Mouse (Mus musculus): ENCODE data around the gene Palmd. TPM values are rescaled to one million over a fixed set of nuclear protein-coding genes. Genes with fewer than 3 reads are reported as not detected.

The Palmd gene
- total RNA-seq, 2 experiments from 2014 or later, result 34.8 to 40.3 TPM

DNA sequence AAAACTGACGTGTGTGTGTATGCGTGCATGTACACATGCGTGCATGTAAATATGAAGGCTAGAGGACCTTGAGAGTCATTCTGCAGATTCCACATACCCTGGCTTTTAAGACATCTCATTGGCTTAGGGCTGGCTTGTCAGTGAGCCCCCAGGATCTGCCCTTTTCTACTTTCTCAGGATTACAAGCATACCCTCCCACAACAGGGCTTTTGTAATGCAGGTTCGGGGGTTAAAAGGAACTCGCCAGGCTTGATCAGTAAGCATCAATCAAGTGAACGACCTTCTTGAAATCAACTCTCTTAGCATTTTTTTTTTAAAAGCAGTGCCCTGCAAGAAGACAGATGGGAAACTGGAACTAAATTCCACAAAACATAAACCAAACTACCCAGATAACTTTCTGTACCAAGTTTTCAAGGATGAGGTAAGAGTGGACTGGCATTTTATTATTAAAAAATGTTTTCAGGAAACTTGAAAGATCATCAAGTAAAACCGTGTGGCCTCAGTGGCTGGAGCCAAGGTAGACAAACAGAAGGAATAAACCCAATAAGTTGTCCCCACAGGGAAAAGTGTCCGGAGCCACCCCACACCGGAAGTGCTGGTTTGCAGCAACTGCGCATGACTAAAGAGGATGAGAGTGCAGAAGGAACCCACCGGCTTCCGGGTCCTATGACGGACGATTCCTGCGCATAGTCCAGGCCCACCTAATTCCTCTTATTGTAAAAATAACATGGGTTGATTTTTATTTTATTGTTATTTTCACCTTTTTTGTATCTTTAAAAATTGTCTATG is 7.2 kb downstream of the Palmd start:
- no peak for DNase-seq (ENCODE audit: low spot score in 2 of 2)

DNA sequence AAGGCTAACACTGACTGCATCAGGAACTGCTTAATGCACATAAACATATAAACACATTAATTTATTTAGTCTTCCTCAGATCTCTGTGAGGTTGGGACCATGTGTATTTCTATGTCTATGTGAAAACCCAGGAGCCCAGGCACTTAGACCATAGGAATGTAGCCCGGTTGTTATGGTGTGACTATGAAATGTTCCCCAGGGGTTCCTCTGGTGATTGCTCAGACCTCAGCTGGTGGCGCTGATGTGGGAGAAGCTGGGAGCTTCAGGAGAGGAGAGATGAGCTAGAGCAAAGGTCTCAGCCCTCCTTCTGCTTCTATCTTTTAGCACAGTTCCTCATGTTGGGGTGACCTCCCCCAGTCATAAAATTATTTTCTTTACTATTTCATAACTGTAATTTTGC is 8.4 kb downstream of the Palmd start:
- no peak for DNase-seq (ENCODE audit: low spot score in 2 of 2)

DNA sequence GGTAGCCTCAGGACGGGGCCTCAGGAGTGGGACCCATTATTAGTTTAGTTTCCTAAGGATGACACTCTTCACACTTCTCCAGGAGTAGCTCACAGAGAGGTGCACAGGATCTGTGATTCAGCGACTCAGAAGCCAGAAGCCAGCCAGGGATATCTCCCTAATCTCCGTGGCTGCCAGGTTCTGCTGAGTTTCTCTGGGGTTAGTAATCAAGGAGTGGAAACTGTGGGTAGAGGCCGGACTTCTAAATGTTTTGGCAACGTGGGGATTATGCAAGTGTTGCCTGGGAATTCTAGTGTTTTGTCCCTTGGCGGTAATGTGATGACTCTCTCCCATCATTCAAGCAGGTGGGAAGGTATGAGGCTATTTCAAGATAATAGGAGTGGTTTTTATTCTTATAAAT is 13.7 kb downstream of the Palmd start:
- no peak for DNase-seq (ENCODE audit: low spot score in 2 of 2)

DNA sequence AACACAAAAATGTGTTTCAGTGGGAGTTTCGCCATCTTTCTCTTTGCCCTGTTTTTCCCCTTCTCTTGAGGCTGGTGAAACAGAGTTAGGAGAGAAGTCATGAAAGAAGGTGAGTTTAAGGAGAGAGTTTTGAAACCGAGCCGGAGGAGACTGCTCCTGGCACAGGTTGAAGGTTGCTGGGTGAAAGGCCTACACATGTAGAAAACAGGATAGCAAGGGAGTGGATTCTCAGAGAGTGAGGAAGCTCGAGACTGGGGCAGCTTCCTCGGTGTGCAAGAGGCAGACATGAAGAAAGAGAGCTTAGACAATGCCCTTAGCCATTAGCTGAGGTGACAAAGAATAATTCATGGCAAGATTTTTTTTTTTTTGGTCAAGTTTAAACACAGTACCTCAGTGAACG is 15.4 kb downstream of the Palmd start:
- no peak for DNase-seq (ENCODE audit: low spot score in 2 of 2)

DNA sequence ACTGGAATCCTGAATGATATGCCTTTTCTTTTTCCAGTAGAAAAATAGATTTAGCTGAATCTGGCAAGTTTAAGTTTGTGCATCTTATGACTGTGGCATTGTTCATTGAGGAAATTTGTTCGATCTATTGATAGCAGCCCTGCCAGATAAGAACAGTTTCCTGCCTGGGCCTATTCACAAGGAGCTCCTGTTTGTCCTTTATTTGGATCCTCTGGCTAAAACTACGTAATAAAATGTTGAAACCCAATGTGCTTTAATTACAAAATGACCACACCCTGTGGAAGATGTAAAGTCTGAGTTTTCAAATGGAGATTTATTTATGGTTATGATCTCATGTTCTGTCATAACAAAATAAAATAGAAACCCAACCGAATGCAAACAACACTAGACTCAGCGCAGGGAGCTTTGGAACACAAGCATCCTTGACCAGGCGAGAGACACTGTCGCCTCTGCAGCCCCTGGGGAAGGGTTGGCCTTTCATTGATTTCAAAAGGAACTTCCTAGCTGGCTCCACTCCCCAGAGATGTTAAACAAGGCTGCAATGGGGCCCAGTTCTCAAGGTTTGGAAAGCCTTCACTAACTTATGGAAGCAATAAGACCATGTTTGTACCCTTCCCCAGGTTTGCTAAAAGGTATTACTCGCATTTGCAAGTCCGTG is 16.4 kb downstream of the Palmd start:
- no peak for DNase-seq (ENCODE audit: low spot score in 2 of 2)

DNA sequence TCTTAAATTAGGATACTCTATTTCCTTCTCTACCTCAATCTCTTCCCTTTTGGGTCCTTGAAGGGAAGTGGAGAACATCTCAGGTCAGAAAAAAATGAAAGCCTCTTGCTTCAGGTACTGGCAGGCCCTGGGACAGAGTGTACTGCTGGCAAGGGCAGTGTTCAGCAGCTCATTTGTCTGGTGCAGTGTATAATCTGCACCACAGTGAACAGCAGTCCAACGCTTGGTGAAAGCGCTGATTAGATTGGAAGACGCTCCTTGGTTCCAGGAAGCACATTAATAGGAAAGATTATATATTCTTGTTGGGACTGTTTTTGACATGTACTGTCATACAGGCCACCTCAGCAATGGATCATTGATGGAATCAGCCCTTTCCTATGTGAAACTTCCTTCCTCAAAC is 17.3 kb downstream of the Palmd start:
- no peak for DNase-seq (ENCODE audit: low spot score in 2 of 2)

DNA sequence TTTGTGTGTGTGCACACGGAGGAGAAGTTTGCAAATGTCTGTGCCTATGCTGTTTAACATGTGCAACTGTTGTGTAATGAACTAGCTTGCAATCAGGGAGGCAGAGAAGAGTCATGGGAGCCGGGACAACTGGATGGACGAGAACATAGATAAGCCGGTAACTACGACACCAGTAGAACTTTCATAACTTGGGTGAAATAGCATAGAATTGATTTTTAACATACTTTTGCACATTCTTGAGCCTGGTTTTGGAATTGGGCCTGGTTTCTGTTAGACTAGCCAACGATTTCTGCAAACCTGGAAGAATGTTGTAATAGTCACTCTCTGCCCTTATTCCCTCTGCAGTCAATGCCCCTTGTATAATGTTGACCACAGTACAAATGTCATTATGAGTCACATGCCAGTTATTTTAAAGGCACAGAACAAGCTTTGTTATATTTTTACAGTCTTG is 18.1 kb downstream of the Palmd start:
- DNase-seq (ENCODE audit: low spot score in 2 of 2), result no peak

DNA sequence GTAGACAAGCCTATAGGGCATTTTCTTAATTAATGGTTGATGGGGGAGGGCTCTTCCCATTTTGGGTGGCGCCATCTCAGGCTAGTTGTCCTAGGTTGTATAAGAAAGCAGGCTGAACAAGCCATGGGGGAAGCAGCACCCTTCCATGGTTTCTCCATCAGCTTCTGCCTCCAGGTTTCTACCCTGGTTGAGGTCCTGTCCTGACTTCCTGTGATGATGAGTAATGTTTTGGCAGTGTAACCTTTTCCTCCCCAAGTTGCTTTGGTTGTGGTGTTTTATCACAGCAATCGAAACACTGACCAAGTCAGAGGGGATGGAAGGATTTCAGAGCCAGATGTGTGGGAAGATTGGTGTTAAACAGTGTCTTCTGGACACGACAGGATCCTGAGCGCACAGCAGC is 22.3 kb downstream of the Palmd start:
- DNase-seq (ENCODE audit: low spot score in 2 of 2), result no peak

DNA sequence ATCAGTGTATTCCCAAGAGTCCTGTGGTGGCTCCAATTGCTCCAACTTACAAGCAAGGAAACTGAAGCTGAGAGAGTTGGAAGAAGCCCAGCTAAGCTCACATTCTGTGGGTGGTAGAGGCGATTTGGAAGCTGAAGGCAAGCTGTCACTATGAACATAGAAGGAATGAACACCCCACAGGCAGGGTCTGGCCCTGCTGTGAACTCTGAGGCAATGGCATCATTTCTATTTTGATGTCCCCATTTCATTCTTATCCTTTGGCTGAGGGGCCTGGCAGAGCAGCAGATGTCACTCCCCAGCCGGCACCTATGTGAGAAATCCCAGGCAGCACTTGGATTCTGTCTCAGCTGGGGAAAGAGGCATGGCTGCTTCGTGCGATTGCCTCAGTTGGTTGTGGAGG is 25.4 kb downstream of the Palmd start:
- DNase-seq (ENCODE audit: low spot score in 2 of 2), result no peak

DNA sequence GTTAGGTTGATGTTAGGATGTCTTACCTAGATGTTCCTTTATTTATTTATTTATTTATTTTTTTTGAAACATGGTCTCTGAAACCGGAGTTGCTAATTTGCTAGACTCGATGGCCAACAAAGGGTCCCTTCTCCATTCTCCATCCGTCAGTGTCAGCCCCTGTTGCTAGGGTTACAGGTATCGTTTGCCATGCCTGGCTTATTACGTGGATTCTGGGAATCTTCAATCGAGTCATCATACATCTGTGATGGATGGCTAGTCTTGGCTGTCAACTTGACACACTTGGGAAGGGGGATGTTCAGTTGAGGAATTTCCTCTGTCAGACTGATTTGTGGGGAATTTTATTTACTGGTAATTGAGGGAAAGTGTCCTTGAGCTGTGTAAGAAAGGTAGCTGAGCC is 26.0 kb downstream of the Palmd start:
- no peak for DNase-seq (ENCODE audit: low spot score in 2 of 2)

DNA sequence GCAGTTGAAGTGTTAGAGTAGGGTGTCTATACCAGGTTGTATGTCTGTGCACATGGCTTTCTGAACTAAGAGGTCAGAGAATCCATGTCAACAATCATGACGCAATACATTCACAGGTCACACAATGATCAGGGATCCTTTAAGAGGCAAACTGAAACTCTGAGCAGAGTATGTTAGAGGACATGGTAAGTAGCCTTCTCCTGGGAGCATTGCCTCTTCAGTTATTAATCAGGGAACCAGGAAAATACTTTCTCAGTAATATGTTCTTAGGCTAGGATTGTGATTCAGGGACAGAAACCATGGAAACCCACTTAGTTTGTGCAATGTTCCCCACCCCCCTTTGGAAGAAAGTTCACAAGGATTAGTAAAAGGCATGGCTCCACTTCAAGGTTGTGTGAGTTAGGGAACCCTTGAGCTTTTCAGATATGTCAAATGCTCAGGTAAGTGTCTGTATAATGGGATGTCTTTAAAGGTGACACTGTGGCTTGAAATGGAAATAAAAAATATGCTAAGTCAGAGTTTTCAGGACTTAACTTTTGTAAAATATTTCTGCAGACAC is 27.1 kb downstream of the Palmd start:
- no peak for DNase-seq (ENCODE audit: low spot score in 2 of 2)

DNA sequence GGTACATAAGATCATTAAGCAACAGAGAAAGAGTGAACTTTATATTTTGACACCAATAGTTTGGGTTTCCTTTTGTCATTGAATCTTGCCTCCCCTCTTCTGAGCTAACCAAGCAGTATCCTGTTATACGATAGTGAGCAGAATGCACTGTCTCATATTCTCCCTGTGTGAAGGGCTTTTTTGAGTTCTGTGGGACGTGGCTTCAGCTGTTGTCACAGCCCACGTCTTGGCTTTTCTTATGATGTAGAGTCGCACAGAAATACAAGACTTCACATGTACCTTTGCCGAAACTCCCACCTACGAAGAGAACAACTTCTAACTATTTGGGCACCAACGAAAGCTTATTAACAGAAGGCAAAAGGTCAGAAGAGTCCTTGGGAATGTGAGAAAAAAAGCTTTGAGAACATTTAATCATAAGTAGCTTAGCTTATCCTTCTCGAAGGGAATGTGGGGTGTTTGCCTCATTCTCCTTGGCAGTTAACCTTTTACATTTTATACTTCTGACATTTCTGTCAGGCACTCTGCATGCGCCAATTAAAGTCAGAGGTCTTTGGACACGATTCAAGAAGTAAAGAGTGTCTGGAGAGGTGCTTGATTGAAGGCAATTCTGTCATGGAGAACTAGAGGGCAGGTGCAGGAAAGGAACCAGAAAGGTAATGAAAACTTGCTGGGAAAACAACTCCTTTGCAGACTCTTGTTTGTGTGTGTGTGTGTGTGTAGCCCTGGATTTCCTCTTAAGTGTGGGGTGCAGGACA is 27.8 kb downstream of the Palmd start:
- DNase-seq (ENCODE audit: low spot score in 2 of 2), result peak in 1 of 2 experiments; percentile 43

DNA sequence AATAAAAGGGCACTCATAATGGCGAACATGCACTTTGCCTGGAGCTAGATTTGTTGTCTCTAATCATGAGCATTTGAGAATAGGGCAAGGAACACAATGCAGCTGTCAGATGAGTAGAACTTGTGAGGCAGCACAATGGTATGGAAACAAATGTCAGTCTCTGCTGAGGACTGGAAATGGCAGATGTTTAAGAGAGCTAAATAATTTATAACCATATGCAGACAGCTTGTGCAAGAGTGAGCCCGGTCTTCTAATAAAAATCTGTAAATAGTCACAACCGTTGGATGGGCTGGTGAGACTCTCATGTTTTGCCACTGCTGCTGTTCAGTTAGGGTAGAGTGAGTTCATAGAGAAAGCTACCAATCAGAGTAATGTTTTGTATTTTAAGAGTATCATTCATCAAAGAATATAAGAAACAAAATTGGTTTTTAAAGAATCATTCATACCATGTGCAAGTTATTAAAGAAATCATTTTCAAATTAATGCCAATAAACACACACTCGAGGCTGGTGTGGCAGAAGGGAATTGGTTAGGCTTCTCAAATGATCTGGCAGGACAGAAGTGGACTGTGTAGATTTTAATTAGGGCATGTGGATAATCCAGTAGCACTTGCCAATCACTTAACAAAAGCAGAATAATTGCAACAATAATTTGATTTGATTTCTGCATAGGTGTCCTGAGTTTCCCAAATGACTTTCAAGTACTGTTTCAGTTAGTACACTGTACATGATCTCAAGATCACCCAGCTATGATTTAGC is 31.7 kb downstream of the Palmd start:
- no peak for DNase-seq (ENCODE audit: low spot score in 2 of 2)

DNA sequence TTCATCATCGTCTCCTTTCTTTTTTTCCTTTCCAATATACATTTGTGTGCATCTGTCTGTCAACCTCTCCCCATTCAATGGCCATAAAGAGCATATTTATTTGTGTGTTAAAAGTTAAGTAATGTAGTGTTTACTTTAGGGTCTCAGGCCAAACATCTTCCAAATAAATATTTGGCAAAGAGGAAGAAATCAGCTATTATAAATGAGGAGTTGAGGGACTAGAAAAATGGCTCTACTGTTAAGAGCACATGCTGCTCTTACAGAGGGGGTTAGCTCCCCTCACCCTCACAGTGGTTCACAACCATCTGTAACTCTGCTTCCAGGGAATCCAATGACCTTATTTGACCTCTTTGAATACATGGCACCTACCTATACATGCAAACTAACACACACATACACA is 35.6 kb downstream of the Palmd start:
- no peak for DNase-seq (ENCODE audit: low spot score in 2 of 2)

DNA sequence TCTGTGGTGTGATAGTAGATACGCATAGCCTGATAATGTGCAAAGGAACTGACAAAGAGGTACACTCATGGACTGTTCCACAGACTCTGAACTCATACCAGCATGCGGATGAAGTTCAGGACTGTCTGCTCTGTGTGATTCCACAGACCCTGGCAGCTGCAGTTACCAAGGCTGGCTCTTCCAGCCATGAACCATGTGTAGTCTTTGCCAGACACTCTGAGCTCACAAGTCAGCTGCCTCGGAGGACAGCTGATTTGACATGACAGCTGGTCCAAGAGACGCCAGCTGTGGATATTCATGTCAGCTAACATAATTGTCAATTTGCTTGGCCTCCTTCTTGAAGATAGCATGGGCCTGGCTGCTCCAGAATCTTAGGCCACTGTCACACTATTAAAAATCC is 39.8 kb downstream of the Palmd start:
- DNase-seq (ENCODE audit: low spot score in 2 of 2), result no peak

DNA sequence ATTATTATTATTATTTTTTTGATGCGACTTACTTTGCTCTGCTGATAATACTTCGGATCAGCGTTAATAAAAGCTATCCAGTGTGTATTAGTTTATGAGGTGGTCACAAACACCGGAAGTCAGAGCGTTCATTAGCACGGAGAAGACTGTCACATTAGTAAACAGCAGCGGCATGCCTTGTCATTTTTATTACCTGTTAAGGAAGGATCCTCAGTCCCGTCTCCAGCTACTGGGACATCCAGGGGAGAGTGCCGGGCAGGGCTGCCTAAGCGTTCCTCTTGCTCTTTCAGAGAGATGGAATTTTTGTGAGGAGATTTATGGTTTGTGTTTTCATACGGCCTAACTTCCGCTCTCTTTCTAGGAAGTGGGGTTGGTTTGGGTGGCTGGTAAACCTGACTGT is 45.7 kb downstream of the Palmd start:
- no peak for DNase-seq (ENCODE audit: low spot score in 2 of 2)

DNA sequence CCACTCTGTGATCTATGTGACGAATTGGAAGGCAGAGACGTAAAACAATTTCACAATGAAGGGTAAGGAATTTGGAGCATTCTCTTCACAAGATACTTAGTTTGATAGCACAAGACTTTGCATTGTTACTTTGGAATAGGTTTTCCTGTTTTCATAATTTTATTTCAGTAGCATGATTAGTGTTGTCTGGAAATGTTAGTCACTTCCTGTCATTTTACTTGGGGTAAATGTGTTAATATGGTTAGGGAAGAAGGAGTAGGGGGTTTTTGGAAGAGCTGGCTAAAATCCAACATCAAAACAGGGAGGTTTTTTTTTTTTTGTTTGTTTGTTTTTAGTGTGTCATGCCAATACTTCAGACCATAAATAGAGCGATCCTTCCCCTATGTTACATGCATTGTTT is 47.3 kb downstream of the Palmd start:
- no peak for DNase-seq (ENCODE audit: low spot score in 2 of 2)

DNA sequence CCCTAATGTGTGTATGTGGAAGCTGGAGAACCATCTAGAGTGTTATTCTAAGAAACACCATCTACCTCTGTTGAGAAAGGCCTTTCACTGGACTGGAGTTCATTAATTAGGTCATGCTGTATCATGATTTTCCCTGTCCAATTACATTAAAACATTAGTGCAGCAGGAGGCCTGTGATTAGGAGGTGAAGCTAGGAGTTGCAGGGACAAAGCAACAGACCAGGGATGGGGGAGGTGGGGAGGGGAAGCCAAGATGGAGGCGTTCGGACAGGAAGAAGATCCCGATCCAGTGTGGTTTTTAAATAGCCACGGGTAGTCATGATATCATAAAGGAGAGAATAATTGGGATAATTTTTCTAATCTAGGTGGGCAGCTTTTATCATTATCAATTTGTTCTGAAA is 51.8 kb downstream of the Palmd start:
- no peak for DNase-seq (ENCODE audit: low spot score in 2 of 2)

DNA sequence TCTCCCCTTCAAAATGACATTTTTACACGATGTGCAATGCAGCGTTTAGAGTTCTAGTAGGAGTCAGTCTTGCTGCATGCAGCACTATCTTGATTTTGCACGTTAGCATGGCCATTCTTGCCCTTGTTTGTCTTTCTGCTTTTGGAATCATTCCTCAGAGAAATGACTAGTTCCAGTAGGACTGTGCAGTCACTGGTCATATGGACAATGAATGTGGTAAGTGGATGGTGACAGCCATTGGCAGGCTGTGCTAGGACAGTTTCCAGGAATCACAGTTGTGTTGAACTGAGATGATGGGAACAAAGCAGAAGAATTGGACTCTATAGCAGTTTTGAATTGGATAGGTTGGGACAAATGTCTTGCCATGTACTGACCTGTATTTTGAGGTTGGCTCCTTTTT is 53.9 kb downstream of the Palmd start:
- peak in 1 of 2 experiments; percentile 47 for DNase-seq (ENCODE audit: low spot score in 2 of 2)

DNA sequence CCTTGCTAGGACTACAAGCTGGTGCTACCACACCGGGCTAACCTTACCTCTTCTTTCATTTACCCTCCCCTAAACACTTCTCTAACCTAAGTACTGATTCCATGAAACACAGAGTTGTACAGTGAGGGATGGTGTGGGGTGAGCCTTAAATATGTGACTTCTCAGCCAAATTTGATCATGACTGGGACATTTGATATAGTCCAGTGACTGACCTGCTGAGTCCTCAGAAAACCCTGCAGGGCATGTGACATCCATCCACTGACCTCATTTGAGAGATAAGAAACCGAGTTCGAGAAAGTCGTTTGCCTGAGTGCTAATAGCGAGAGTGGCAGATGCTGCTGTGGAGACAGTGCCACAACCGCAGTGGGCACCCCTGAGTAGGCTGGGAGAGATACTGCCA is 54.4 kb downstream of the Palmd start:
- DNase-seq (ENCODE audit: low spot score in 2 of 2), result no peak

DNA sequence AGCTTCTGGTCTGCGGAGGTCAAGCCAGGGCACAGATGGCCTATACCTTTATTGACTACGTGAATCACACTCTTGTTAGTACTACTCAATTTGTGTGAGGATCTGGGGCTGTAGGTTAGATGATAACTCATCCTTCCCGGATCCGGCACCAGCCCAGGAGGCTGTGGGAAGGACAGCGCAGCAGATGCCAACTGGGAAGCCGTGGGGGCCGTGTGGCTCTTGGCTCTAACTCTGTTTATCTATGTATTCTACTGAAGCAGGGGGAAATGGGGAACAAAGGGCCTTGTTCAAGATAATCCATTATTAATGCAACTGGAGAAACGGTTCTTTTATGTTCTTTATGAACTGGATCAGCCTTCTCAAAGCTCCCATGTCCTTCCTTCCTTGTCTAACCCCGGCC is 62.2 kb downstream of the Palmd start:
- no peak for DNase-seq (ENCODE audit: low spot score in 2 of 2)

All from layer of hippocampus, postnatal 14 days (tissue).